Mouse (Mus musculus): ENCODE data around the gene Adcy5. TPM values are rescaled to one million over a fixed set of nuclear protein-coding genes. Genes with fewer than 3 reads are reported as not detected.

Adcy5 gene
- total RNA-seq (2021), result 10 to 100 TPM; 81.7 to 99.9 TPM

- intact Hi-C loops (cut with DNase I), result loop anchor here (2.0 to 5.0 kb wide), 3 partner anchors 43 to 116 kb away; no protein-coding TSS in a partner anchor
- peak in 1 of 2 experiments; percentile 72 for DNase-seq (ENCODE audit: extremely low spot score in 1 of 2, low spot score in 2 of 2)
Measured at GRCm38 (mm10) chr16:35154641-35155390, at the start of gene Adcy5. Adcy5 (plus strand) TSS chr16:35154877.

GRCm38 (mm10) chr16:35107985-35108384 is 46.7 kb upstream of the Adcy5 start:
- no peak for DNase-seq (ENCODE audit: extremely low spot score in 1 of 2, low spot score in 2 of 2)
- intact Hi-C loops (cut with DNase I), result no loop called here

GRCm38 (mm10) chr16:35109156-35109555 is 45.5 kb upstream of the Adcy5 start:
- intact Hi-C loops (cut with DNase I), result no loop called here
- peak in 1 of 2 experiments; percentile 44 for DNase-seq (ENCODE audit: extremely low spot score in 1 of 2, low spot score in 2 of 2)

DNA sequence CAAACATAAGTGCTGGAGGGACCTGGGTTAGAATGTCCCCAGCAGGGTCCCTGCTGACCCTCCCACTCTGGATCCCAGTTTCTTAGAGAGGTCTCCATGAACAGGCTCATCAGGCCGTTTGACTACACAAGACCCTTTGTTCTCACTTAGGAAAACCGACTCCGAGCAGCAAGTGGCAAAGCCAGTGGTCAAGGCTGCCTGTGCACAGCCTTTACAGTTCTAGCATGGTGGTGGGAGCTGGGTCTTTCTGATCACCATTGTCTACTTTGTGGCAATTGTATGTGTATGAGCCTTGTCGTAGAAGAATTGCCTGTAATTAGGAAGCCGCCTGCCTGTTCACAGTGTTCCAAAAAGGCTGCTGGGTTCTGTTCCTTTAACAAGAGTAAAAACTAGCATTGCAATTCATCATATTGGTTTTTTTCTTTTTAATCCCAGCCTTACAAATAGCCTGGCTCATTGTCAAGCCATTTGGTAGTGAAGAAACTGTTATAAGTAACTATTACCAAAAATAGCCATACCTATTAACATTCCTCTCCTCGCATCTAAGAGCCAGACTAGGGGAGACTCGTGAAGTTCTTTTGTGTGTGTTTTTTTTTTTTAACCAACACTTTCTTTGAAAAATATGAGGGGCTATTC is 44.9 kb upstream of the Adcy5 start:
- intact Hi-C loops (cut with DNase I), result loop anchor here (1.0 to 5.0 kb wide), 2 partner anchors 48 to 161 kb away; no protein-coding TSS in a partner anchor
- no peak for DNase-seq (ENCODE audit: extremely low spot score in 1 of 2, low spot score in 2 of 2)

DNA sequence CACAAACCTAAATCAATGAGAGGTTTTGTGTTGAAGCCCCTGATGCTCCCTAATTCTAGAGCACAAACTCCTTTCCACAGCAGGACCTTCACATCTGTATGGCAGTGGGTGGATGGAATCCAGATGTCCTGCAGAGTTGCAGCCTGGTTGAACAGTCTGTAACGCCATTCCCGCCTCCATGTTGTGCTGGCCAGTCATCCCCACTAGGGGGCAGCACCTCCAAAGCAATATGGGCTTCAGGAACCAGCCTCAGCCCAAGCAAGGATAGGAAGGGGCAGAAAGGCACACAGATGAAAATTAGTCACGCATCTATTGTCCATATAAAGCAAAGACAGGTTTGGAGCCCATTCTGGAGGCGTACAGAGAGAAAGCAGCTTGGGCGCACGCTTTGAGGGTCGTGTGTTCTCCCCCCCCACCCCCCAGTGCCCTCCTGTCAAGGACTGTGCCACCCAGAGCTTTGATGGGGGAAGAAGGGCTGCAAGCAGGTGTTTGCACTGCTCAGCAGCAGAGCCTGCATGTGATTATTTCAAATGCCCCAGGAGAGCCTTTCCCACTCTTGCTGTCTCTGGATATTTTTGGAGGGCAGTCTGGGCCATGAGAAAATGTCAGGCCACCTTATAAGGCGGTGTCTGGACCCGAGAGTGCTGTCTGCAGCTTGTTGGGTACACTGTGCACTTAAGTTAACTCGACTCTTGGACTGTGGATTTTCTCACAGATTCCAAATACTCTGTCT is 44.1 kb upstream of the Adcy5 start:
- peak; percentile 82 to 86 for DNase-seq (ENCODE audit: extremely low spot score in 1 of 2, low spot score in 2 of 2)
- intact Hi-C loops (cut with DNase I), result loop anchor here (1.0 to 5.0 kb wide), 2 partner anchors 47 to 160 kb away; no protein-coding TSS in a partner anchor

DNA sequence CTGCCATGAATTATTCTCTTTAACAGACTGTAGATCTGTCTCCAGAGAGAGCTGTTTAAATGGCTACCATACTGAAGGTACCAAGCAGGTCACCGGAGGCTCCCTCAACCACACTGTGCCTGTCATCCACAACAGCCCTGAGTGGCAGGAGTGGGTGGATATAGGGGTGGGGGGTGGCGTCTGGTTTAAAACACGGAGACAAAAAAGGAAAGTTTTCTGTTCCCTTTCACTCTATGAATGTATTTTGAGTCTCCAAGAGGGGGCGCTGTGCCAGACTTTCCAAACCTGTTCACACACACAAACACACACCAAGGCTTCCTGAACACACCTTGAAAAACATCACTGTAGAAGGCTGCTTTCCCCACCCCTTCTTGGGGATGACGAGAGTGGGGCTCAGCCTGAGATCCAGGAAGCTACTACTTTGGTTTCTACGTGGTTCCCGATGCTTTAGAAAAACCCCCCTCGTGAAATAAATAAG is 43.5 kb upstream of the Adcy5 start:
- peak; percentile 31 to 59 for DNase-seq (ENCODE audit: extremely low spot score in 1 of 2, low spot score in 2 of 2)
- intact Hi-C loops (cut with DNase I), result loop anchor here (5.0 kb wide), 1 partner anchor 46 kb away; no protein-coding TSS in a partner anchor

DNA sequence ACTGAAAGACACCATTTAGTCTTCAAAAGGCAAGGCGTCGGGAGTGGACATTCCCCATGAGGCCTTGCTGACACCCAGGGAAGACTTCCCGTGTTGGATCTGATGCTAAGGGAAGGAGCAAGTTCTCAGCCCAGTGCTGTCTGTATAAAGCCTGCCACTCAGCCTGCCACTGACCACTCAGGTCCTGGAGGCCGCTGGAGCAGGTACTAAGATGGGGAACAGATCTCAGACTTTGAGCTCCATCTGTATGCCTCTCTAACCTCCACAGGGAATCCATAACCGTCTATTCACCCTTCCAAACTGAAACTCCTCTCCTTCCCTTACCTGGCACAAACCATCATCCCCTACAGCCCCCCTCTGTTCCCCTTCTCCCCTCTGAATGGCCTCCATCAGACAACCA is 41.2 kb upstream of the Adcy5 start:
- no peak for DNase-seq (ENCODE audit: extremely low spot score in 1 of 2, low spot score in 2 of 2)
- intact Hi-C loops (cut with DNase I), result loop anchor here (5.0 kb wide), 1 partner anchor 44 kb away; no protein-coding TSS in a partner anchor

DNA sequence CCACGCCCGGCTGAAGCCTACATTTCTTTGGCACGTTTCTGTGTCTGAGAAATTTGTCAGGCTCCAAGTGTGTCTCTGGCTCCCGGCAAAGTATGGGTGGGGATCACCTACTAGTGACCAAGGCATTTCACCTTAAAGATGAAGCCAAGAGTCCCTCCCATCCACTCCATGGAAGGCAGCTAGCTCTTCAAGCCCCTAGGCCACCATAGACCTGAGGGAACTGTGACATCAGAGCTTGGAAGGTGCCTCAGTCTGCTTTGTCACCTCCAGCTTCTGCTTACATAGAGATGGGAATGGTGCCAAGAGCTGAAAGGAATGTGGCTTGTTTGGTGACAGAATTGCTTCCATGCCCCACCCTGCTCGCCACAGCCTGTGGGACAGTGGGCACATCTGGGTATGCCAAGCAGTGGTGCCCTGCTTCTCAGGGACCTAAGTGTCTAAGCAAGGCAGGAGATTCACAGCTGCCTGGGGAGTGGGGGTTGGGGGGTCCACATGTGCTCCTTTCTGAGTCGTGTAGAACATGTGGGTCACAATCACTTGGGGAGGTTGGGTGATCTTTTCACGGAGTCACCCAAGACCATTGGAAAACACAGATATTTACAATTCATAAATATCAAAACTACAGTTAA is 38.2 kb upstream of the Adcy5 start:
- no peak for DNase-seq (ENCODE audit: extremely low spot score in 1 of 2, low spot score in 2 of 2)
- intact Hi-C loops (cut with DNase I), result no loop called here

- intact Hi-C loops (cut with DNase I), result no loop called here
- DNase-seq (ENCODE audit: extremely low spot score in 1 of 2, low spot score in 2 of 2), result no peak
Measured at GRCm38 (mm10) chr16:35117436-35117835, 37.2 kb upstream of the Adcy5 start.

- DNase-seq (ENCODE audit: extremely low spot score in 1 of 2, low spot score in 2 of 2), result no peak
- intact Hi-C loops (cut with DNase I), result no loop called here
Measured at GRCm38 (mm10) chr16:35120603-35121002, 34.1 kb upstream of the Adcy5 start.

GRCm38 (mm10) chr16:35127270-35127669 is 27.4 kb upstream of the Adcy5 start:
- no peak for DNase-seq (ENCODE audit: extremely low spot score in 1 of 2, low spot score in 2 of 2)
- intact Hi-C loops (cut with DNase I), result no loop called here

GRCm38 (mm10) chr16:35130172-35130571 is 24.5 kb upstream of the Adcy5 start:
- DNase-seq (ENCODE audit: extremely low spot score in 1 of 2, low spot score in 2 of 2), result no peak
- intact Hi-C loops (cut with DNase I), result no loop called here

- DNase-seq (ENCODE audit: extremely low spot score in 1 of 2, low spot score in 2 of 2), result no peak
- intact Hi-C loops (cut with DNase I), result no loop called here
Measured at GRCm38 (mm10) chr16:35139416-35139815, 15.3 kb upstream of the Adcy5 start.

DNA sequence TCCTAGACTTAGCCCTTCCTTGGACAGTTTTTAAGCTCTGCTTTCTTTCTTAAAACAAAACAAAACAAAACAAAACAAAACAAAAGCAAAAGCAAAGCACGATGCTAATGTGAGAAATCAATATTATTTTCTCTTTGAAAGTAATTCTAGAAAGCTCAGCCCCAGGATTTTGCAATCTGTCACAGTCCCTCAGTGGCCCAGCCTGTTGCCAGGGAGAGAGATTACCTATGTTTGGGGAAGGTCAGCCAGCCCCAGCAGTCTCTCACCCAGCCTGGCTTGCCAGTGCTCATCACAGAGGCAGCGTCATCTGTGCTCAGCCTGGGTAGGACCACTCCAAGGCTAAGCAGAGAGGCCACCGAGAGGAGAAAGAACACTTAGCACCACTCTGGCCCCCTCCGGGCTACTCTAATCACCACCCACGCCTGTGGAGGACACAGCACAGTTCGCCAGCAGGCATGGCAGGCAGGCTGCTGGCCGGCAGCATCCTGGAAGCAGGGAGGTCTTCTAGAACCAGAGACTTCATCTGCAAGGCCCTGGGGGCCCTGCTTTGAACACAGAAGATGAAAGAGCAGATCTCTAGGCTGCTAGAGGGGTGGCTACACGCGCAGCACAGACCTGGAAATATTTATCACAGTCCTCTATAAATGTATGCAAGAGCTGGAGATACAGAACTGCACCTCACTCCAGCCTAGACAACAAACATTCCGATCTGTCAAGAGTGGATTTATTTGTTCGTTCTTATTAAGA is 14.6 kb upstream of the Adcy5 start:
- DNase-seq (ENCODE audit: extremely low spot score in 1 of 2, low spot score in 2 of 2), result no peak
- intact Hi-C loops (cut with DNase I), result no loop called here

- intact Hi-C loops (cut with DNase I), result no loop called here
- DNase-seq (ENCODE audit: extremely low spot score in 1 of 2, low spot score in 2 of 2), result no peak
Measured at GRCm38 (mm10) chr16:35140620-35140975, 14.1 kb upstream of the Adcy5 start.

DNA sequence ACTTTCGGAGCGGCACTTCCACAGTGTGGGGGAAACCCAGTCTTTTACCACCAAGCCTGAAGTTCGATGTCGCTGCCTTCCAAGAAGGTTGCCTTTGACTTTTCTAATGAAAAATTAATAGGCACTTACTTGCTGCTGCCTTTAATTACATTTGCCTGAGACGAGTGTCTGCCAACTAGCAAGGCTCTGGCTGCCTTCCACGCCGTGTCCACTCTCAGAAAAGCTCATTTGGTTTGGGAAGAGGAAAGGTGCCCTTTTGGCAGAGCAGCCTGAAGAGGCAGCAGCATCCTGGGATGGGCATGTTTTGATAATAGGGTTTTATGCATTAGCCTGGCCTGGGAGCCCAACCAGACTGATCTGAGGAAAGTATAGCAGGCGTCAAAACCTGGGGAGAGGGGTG is 12.8 kb upstream of the Adcy5 start:
- intact Hi-C loops (cut with DNase I), result no loop called here
- DNase-seq (ENCODE audit: extremely low spot score in 1 of 2, low spot score in 2 of 2), result no peak

- no peak for DNase-seq (ENCODE audit: extremely low spot score in 1 of 2, low spot score in 2 of 2)
- intact Hi-C loops (cut with DNase I), result no loop called here
Measured at GRCm38 (mm10) chr16:35146153-35146552, 8.5 kb upstream of the Adcy5 start.

GRCm38 (mm10) chr16:35153146-35153755 is 1.4 kb upstream of the Adcy5 start:
- DNase-seq (ENCODE audit: extremely low spot score in 1 of 2, low spot score in 2 of 2), result no peak
- intact Hi-C loops (cut with DNase I), result no loop called here
